Mouse (Mus musculus) c-Kit-positive CD71-positive TER-119-negative erythroid progenitor cells, embryonic 14.5 days (primary cell): ENCODE data around the gene Lrrc49.
A peak's percentile ranks its signal among the peaks of the same experiment; 100 is the strongest.

Experiments
- DNase-seq: peaks from one replicate; pipeline ENCODE4 v3.0.0-alpha.2; 2013; ENCODE audit warnings: low read depth

Lrrc49 gene

DNA sequence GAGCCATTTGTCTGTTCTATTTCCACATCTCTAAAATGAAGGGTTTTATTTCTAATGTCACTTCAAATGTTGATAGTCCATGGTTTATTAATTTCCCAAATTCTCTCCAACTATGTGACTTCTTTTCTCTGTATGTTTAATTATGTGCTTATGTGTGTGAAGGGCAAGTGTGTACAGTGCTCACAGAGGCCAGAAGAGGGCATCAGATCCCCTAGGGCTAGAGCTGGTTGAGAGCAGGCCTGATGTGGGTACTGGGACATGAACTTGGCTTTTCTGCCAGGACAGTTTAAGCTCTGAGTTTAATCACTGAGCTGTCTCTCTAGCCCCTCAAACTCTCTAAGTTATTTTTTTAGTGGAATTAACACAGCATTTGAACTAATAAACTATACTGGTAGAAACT lies 13.2 kb downstream of the Lrrc49 start:
- DNase-seq, result no peak

DNA sequence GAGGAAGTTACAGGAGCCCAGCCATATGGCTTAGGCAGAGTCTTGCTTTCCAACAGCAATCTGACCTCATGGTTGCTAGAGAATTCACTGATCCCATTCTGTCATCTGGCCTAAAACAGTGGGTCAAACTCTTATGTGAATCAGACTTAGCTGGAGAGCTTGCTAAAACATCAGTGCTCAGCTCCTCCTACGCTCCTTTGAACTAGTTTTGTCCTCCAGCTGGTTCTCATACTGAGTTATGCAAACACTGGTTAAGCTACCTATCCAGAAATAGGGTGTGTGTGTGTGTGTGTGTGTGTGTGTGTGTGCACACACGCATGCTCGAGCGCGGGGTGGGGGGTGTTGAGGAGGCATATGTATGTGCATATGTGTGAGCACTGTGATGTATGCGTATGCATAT lies 15.4 kb downstream of the Lrrc49 start:
- DNase-seq, result no peak

DNA sequence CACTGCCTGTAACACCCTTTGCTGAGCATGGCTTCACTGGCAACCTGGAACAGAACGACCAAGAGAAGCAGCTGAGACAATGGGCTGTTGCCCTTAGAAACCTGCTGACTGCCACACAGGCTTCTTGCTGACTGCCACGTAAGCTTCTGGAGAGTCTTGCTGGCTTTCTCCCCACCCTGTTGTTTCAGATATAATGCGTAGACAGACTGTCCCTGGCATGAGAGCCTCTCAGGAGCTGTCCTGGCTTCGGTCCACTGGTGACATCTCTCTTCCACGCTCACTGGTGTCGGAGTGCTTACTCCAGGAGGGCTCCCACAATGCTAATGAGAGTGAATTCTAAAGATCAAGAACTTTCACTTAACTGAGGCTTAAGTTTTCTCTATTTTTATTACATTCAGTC lies 19.1 kb downstream of the Lrrc49 start:
- DNase-seq, result no peak

DNA sequence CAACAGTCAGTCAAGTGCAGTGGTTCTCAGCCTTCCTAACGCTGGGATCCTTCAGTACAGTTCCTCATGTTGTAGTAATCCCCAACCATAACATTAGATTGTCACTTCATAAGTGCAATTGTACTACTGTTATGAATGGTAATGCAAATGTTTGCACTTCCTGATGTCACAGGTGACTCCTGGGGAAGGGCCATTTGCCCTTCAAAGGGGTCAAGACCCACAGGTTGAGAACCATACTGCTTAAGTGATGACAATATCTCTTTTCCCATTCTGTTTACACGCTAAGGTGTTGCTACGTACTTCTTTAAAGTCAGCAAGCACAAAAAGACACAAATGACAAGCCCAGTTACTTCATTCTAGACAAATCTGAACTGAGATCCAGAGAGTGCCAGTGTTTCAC lies 22.4 kb downstream of the Lrrc49 start:
- no peak for DNase-seq

DNA sequence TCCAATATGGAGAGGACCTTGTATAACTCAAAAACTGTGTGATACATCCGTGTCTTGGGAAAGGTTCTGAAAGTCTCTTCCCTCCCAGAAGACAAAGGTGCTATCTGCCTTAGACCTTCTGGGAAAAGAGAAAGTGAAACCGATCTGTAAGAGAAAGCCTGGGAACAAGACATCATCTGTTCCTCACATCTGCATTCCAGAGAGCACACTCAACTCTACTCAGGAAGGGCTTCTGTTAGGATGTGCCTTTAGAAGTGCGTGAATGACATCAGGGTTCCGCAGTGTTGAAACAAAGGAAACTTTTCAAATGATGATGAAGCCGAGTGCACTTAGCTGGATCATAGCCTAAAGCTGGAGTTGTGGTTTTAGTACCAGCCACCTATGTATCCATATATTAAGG lies 23.1 kb downstream of the Lrrc49 start:
- no peak for DNase-seq

DNA sequence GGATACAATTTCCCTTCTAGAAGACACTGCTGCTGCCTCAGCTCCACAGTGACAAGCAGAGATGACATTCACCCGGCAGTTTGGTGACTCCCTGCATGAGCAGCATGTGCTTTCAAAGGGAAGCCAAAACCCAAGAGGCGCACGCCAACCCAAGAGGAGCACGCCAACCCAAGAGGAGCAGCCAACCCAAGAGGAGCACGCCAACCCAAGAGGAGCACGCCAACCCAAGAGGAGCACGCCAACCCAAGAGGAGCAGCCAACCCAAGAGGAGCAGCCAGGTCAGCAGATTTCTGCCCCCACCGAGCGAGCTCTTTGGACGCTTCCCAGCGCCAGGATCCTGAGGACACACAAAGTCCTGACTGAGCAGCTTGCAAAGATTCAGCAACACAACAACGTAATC lies 23.6 kb downstream of the Lrrc49 start:
- no peak for DNase-seq

DNA sequence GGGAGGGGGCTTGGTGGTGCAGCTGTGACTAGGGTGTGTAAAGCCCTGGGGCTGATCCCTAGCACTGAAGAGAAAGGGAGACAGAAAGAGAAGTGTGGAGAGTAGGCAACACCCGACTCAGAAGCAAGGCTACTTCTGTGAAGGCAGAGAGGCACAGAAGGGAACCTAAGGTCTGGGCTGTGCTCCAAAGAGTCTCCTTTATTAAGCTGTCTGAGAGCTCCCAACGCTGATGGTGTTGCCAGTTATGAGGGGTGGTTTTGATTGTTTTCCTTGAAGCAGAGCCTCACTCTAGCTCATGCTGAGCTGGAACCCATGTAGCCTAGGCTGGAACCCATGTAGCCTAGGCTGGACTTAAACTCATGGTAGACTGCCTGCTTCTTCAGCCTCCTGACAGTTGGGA lies 25.0 kb downstream of the Lrrc49 start:
- no peak for DNase-seq

DNA sequence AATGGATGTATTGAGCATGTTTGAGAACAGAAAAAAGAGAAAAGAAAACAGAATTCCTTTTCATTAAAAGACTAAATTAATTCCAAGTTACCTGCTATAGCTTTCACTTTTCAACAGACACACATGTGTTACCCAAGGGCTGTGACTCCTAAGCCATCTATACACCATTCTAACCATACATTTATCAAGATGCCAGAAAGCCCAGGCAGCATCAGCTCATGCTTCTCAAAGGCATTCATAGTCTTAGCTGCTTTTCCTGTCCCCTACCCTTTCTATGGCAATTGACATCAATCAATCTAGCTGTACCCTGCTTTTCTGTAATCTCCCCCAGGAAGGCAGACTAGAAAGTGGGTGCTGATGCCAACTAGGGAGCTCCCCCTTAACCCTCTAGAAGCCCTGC lies 34.4 kb downstream of the Lrrc49 start:
- no peak for DNase-seq

DNA sequence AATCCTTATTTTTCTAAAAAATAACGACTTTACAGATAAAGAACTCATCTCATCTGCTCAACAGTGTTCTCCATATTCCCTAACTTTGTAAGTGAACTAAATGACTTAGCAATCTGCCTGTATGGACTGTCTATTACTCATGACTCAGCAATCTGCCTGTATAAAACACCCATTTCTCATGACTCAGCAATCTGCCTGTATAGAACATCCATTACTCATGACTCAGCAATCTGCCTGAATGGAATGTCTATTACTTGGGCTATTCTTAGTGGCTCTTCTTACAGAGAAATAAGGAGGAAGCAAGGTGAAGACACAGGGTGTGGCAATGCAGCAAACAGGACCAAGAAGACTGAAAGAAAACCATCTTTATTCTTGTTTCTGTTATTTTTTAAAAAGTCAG lies 34.8 kb downstream of the Lrrc49 start:
- peak; percentile 3 for DNase-seq

DNA sequence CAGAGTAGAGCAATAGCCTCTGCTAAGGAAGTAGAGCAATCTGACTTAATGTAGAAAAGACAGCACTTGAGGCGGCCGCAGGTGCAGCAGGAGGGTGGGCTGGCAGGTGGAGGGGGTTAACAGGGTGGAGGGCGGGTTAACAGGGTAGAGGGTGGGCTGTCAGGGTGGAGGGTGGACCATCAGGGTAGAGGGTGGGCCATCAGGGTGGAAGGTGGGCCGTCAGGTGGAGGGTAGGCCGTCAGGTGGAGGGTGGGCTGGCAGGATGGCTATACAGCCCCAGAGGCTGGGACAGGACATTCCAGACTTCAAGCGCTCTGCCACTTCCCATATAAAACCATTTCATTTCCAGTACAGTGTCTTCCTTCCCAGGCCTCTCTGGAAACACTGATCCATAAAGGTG lies 37.7 kb downstream of the Lrrc49 start:
- no peak for DNase-seq

DNA sequence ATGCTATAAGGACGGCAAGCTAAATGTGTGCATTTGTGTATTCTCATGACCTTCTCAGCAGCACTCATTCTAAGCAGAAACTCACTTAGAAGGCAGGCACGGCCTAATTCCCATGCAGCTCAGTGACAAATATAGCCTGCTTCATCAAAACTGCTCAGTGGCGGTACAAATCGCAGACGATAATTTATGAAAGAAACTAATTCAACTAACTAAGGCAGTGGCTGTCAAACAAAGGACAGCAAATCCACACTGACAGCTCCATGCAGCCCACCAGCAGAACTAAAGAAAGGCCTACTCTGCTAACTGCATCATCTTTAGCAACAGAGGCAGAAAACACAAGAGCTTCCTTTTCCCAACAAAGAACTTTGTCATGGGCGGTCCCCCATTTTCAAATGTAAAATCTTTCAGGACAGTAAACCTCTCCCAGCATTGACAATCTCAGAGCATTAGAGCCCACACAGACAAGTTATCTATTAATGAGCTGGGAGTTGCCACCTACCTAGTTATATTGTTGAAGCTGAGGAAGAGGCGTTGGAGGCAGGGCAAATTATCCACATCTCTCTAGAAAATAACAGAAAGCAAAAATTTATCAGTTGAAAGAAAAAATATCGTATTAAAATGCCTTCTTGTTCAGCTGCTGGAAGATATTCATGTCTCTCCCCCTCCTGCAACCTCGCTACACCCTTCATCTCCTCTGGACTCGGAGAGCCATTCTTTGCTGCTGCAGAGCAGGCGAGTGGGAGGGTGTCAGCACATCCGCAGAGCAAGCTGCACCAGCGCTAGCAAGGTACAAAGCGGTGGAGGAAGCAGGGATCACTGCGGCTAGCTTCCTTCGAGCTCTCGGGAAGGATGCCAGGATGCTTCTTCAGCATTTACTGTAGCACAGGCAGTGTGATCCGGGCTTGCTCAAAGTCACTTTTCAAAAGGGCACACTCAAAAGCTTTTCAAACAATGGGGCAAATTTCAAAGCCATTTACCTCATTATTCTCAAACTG lies 38.7 kb downstream of the Lrrc49 start:
- no peak for DNase-seq

DNA sequence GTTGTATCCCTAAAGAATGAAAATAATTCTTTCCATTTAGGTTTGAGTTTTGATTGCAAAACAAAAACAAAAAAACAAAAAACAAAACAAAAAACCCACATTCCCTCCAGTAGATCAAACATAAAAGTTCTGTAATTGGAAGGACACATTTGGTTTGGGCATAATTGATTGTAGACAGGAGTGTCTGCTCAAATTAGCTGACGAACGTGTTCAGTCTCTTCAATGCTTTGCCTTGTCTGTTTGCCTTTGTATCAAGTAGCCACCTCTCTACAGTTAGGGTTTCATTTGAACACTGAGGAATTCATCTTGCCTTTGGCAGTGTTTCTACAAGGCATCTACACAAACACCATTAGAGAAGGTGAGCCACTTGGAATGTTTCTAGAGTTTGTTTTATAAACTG lies 54.4 kb downstream of the Lrrc49 start:
- no peak for DNase-seq

DNA sequence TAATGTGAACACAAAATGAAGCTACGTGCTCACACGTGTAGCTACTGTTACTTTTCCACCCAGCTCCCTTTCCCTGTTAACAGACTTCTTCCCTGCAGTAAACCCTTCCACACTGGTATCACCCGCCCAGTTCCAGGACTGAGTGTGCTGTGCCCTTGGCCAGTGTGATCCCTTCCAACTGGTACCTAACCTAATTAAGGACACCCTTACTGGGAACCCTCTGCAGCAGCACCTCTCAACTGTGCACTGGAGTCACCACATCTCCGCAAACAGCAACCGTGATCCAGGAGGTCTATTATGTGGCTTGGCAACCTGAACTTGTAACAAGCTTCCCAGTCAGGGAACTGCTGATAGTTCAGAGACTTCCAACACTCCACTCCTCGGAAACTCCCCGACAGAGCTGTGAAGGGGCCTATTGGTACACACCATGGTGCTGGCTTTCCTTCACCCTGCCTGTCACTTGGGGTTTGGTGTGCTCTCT lies 61.6 kb downstream of the Lrrc49 start:
- DNase-seq, result no peak

DNA sequence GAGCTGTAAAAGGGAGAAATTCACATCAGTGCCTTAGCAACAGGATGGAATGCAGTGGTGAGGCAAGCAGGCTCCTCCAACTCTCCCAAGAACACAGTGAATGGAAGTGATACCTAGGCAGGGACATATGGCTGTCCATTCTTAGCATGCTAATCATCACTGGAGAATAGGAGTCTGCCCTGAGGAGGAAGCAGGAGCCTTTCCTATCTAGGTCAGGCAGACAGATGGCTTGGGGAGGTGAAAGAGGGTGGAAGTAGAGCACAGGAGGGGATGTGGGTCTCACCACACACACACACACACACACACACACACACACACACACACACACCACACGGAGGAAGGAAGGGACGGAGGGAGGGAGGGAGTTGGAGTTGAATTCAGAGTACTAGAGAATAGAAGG lies 62.1 kb downstream of the Lrrc49 start:
- no peak for DNase-seq

DNA sequence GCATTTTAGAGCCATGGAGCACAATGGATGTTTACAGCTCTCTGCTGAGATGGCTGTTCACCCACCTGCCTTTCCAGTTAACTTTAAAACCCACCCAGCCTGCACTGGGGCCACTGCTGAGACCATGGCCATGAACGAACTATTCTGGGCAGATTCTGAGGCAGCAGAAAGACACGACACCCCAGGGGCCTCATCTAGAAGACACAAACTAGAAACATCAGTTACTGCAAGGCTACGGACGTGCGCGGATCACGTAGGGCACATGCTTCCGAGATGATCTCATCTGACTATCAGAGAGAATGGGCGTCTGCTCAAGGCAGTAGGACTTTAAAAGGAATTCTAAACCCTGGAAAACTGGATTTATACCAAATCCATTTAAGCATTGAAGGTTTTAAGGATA lies 71.0 kb downstream of the Lrrc49 start:
- no peak for DNase-seq

DNA sequence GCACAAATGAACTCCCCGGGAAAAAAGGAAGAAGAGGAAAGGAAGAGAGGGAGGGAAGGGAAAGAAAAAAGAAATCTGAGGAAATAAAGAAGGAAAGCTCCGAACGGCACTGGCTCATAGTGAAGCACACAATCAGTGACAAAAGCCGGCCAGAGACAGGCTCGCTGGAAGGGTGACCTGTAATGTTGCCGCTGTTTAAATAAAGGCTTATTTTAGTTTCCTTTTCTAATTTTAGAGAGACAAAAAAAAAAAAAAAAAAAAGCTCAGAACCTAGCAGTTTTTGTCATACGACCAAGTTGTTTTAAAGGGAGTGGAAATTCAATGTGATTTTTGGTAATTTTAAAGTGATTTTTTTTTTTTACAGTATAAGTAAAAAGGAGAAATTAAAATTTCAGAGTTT lies 71.6 kb downstream of the Lrrc49 start:
- DNase-seq, result no peak

DNA sequence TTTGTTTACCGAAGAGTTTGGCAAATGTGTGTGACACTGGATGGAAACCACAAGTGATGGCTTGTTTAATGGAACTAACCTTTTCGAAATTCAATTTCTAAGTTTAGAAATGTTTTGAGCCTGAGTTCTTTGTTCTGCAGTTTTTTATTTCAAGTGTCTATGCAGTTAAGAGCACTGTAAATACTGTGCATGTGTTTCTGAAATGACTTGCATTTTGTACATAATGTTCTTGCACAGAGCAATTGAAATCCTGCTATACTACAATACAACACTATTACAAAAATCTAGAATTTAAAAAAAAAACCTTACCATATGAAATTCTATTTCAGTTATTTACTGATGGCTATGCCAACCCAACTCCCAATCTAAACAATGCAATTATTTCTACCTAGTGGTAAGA lies 75.7 kb downstream of the Lrrc49 start:
- DNase-seq, result no peak

DNA sequence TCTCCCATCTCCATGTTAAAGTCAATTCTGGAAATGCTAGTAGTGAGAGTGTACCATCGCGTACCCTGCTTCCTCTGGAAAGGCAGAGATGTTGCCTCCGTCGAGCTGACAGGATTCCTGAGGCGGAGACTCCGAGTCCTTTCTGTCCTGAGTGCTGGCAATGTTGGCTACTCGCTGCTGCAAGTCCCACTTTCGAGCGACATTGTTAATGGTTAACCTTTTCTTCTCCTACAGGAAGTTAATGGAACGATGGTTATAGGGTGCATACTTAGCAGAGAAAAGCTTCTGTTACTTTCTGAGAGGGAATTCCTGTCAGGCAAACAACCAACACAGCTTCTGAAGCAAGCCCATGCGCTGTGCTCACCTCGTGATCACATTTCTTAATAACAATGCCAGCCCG lies 77.8 kb downstream of the Lrrc49 start:
- DNase-seq, result no peak

DNA sequence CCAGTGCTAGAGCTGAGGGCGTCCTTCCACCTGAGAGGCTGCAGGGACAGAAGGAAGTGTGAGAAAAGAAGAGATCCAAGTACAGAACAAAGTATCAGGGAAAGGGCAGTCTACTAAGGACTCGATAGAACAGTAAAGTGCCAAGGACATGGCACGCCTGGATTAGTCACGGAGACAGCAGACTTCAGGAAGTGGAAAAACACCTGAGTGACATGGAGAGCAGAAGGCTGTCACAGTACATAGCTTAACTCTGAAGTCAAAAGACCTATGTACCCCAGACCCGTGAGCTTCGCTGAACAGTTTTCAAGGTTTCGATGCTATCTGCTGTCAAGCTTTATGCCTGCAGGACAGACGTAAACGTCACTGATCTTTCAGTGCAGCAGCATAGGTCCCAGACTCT lies 79.1 kb downstream of the Lrrc49 start:
- DNase-seq, result no peak

DNA sequence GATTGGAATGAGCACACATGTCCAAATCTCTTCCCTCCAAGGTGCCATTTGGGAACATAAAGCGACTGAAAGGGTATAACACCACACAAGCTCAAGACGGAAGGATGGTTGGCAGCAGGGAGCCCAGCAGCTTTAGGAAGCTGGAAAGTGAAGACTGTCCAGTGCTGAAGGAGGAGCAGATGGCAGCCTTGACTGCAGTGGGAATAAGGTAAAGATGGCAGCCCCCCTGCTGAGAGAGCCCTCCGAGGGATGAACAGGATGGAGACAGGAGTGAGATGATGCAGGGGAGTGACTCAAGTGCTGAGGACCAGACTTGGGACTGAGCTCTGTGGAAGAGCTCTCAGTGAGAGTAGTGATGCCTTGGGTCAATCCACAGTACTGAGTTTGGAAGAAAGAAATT lies 79.9 kb downstream of the Lrrc49 start:
- DNase-seq, result no peak

DNA sequence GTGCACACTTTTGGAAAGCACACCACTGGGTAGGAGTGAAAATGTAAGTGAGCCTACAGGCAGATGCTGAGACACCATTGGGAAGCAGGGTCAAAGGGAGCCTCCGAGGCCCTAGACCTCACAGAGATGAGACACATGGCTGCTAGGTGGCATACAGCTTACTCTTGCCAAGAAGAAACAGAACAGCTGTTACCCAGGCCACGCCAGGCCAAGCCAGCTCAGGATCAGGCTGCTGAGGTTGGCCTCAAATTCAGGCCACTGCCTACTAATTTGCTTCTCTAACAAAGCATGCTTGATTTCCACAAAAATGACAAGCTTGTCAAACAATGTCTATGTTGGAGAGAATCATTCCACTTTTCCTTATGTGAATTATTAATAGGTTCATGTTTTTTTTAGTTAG lies 83.0 kb downstream of the Lrrc49 start:
- no peak for DNase-seq

DNA sequence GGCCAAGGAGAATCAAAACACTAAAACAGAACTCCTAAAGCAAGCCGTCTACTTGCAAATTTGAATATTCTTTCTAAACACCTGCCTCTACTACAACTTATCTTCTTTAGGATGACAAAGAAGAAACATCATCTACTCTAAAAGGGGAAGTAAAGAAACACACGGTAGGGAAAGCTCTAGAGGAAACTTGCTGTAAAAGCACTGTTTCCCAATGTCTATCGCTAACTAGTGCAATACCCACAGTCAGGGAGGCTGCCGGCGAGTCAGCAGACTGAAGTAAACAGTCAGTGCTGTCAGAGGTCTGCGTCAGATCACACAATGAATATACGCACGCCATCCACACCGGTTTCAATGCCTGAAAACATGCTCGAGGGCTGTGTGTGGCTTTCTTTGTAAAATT lies 86.0 kb downstream of the Lrrc49 start:
- no peak for DNase-seq

DNA sequence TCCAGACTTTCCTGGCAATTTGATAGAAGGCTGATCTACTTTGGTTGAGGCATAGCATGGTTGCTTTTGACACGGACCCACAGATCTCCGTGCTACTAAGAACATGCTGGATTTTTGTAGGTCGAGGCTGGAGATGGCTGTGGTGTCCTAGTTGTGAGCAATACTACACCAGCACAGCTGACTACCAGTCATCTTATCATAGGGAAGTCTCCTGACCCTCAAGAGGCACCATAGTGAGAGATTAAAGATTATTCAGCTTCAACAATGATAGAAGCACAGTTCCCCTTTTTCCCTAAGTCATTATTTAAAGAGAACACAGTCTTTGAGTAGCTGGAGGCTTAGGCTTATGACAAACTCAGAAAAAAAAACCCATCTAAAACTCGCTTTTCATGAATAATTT lies 87.7 kb downstream of the Lrrc49 start:
- DNase-seq, result no peak

DNA sequence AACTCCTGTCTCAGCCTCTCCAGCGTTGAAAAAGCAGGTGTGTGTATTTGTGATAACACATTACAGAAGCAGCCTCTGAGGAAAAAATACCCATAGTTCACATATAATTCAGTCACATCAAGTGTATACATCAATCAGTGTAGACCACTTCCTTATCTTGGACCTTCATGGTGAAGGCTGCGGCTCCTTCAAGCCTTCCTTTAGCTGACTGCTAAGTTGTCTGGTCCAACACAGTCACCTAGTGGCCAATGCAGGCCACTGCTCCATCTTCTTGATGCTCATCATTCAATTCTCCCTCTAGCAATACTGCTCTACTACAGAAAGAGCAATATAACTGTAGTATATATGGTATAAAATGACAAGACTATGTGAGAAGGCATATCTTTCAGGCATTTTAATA lies 88.5 kb downstream of the Lrrc49 start:
- peak; percentile 9 for DNase-seq
